Mouse (Mus musculus): Measurements from ENCODE around the gene Samsn1.

- TF ChIP-seq CTCF (IDR thresholded peaks at IDR 0.05; ENCODE audit: borderline replicate concordance, insufficient read depth, low read length) (no peak), POLR2A (IDR thresholded peaks at IDR 0.05; ENCODE audit: low read depth, low read length) (no peak)
Measured at GRCm38 (mm10) chr16:75961036-75961435, 61.0 kb downstream of the Samsn1 start.
